Mouse (Mus musculus) hindbrain, embryonic 13.5 days (tissue): ENCODE data around the gene Rer1. TPM values are rescaled to one million over a fixed set of nuclear protein-coding genes. Genes with fewer than 3 reads are reported as not detected.

Source experiments
- ATAC-seq: fragments of 200-750 bp; cut with Nextera tagmentation; 2 replicates; pipeline ENCODE4 v1.8.0; 2017; ENCODE audit warnings: moderate TSS enrichment; ENCODE audit not compliant: low FRiP score
- H3K27ac ChIP-seq: fragments of 300-500 bp; sonication (generic); 2 replicates; pipeline ENCODE4 v1.5.1; 2015; ENCODE audit warnings: inconsistent platforms, mild to moderate bottlenecking, moderate library complexity
- H3K27me3 ChIP-seq: fragments of 300-500 bp; sonication (generic); 2 replicates; pipeline ENCODE4 v1.6.1; 2015; ENCODE audit warnings: mild to moderate bottlenecking, inconsistent platforms
- H3K36me3 ChIP-seq: fragments of 300-500 bp; sonication (generic); 2 replicates; pipeline ENCODE4 v1.6.1; 2015; ENCODE audit warnings: mild to moderate bottlenecking, inconsistent platforms
- H3K4me1 ChIP-seq: fragments of 300-500 bp; sonication (generic); replicated peaks from 2 replicates; pipeline ENCODE4 v1.6.1; 2015; ENCODE audit warnings: inconsistent platforms
- H3K4me2 ChIP-seq: fragments of 300-500 bp; sonication (generic); 2 replicates; pipeline ENCODE4 v1.6.1; 2015; ENCODE audit warnings: inconsistent platforms, mild to moderate bottlenecking, moderate library complexity
- H3K4me3 ChIP-seq: fragments of 300-500 bp; sonication (generic); 2 replicates; pipeline ENCODE4 v1.5.1; 2015; ENCODE audit warnings: mild to moderate bottlenecking, inconsistent platforms
- H3K9ac ChIP-seq: fragments of 300-500 bp; sonication (generic); 2 replicates; pipeline ENCODE4 v1.6.1; 2015; ENCODE audit warnings: mild to moderate bottlenecking, inconsistent platforms
- H3K9me3 ChIP-seq: fragments of 300-500 bp; sonication (generic); 2 replicates; pipeline ENCODE4 v1.6.1; 2016; ENCODE audit warnings: inconsistent platforms
- WGBS: fragments of 180-500 bp; shearing (Covaris S2); methylation state at CpG from one replicate; pipeline ENCODE4 v1.1.7; 2015; 5-methylcytosine and 5-hydroxymethylcytosine counted together
- polyA plus RNA-seq: library from polyadenylated mRNA; unstranded; fragments of >200 nt; fragmentation: Nextera tagmentation; extraction: Ambion mirVana; gene quantifications from 2 replicates; pipeline ENCODE4 v1.2.1, GENCODE M21; 2015

Gene Rer1
- polyA plus RNA-seq, 1 experiment from 2014 or later = 132 TPM

- no peaks in the 10 kb centered on the region for H3K9me3 ChIP-seq
- H3K4me3 ChIP-seq = no peak overlapping the region
- no peak for ATAC-seq
- no peak overlapping the region for H3K27ac ChIP-seq
- H3K36me3 ChIP-seq = no peaks in the 10 kb centered on the region
- H3K4me1 ChIP-seq = peaks cover 55% of the 10 kb centered on the region
- no peaks in the 10 kb centered on the region for H3K27me3 ChIP-seq
- H3K4me2 ChIP-seq = no peak overlapping the region
- 0 out of 2 replicates have a peak overlapping the region, but pooled peaks have one; percentile 2 for H3K9ac ChIP-seq
- 79% methylated on average over 9 of the region's 9 CpGs for WGBS
Observed at GRCm38 (mm10) chr4:155123868-155124534, 37.8 kb upstream of the Rer1 start.

GRCm38 (mm10) chr4:155122444-155123040 lies 36.4 kb upstream of the Rer1 start:
- Histone ChIP-seq H3K9me3 (no peaks in the 10 kb centered on the region), H3K9ac (no peak overlapping the region; the same call in 1 of the 2 replicates), H3K36me3 (no peaks in the 10 kb centered on the region), H3K4me3 (no peak overlapping the region), H3K27ac (peak overlapping the region; percentile 77), H3K27me3 (no peaks in the 10 kb centered on the region), H3K4me1 (peaks cover 54% of the 10 kb centered on the region), H3K4me2 (peak overlapping the region; percentile 21; the same call in 1 of the 2 replicates)
- WGBS = 22% methylated on average over 16 of the region's 16 CpGs
- ATAC-seq = peak; percentile 55

- Histone ChIP-seq H3K9me3 (no peaks in the 10 kb centered on the region), H3K36me3 (no peaks in the 10 kb centered on the region), H3K27ac (peak overlapping the region; percentile 77), H3K27me3 (no peaks in the 10 kb centered on the region), H3K4me2 (0 out of 2 replicates have a peak overlapping the region, but pooled peaks have one; percentile 21), H3K4me3 (no peak overlapping the region), H3K4me1 (peaks cover 48% of the 10 kb centered on the region), H3K9ac (no peak overlapping the region)
- ATAC-seq = peak; percentile 8; the same call in 1 of the 2 replicates
- 90% methylated on average over 6 of the region's 6 CpGs for WGBS
Observed at GRCm38 (mm10) chr4:155121915-155122443, 35.8 kb upstream of the Rer1 start.

DNA sequence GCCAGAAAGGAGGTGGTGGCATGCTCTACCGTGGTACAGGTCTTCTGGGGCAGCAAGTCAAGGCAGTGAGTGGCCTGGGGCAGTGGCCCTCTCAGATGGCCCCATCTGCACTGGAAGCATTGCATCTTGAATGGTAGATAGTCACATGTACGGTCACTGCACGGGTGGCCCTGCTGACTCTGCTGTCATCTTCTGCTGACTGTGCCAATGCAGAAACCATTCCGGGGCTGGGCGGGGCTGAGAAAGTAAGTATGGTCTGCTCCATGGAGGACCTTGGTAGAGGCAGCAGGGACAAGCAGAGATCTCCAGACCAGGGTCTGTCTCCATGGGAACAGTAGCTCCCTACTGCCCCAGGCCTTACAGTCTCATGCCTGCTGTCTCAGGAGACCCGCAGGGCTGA lies 35.0 kb upstream of the Rer1 start:
- no peak overlapping the region for H3K27ac ChIP-seq
- H3K9me3 ChIP-seq = no peaks in the 10 kb centered on the region
- H3K4me2 ChIP-seq = no peak overlapping the region
- H3K4me1 ChIP-seq = peaks cover 41% of the 10 kb centered on the region
- ATAC-seq = no peak
- H3K27me3 ChIP-seq = no peaks in the 10 kb centered on the region
- no peak overlapping the region for H3K9ac ChIP-seq
- no peaks in the 10 kb centered on the region for H3K36me3 ChIP-seq
- whole genome bisulfite sequencing = 85% methylated on average over 6 of the region's 6 CpGs
- no peak overlapping the region for H3K4me3 ChIP-seq

- H3K9me3 ChIP-seq = no peaks in the 10 kb centered on the region
- no peak overlapping the region for H3K9ac ChIP-seq
- H3K4me3 ChIP-seq = no peak overlapping the region
- ATAC-seq = no peak
- H3K4me1 ChIP-seq = peaks cover 41% of the 10 kb centered on the region
- H3K27ac ChIP-seq = no peak overlapping the region
- no peaks in the 10 kb centered on the region for H3K36me3 ChIP-seq
- no peaks in the 10 kb centered on the region for H3K27me3 ChIP-seq
- no peak overlapping the region for H3K4me2 ChIP-seq
- 83% methylated on average over 5 of the region's 5 CpGs for WGBS
Observed at GRCm38 (mm10) chr4:155120583-155120982, 34.4 kb upstream of the Rer1 start.

- no peak overlapping the region for H3K9ac ChIP-seq
- H3K27ac ChIP-seq = no peak overlapping the region
- no peak overlapping the region for H3K4me3 ChIP-seq
- H3K4me2 ChIP-seq = no peak overlapping the region
- no peaks in the 10 kb centered on the region for H3K27me3 ChIP-seq
- H3K36me3 ChIP-seq = no peaks in the 10 kb centered on the region
- H3K4me1 ChIP-seq = peaks cover 38% of the 10 kb centered on the region
- no peaks in the 10 kb centered on the region for H3K9me3 ChIP-seq
- 93% methylated on average over 7 of the region's 7 CpGs for WGBS
- no peak for ATAC-seq
Observed at GRCm38 (mm10) chr4:155120038-155120437, 33.9 kb upstream of the Rer1 start.

GRCm38 (mm10) chr4:155118278-155118677 lies 32.1 kb upstream of the Rer1 start:
- H3K27me3 ChIP-seq = no peaks in the 10 kb centered on the region
- no peaks in the 10 kb centered on the region for H3K9me3 ChIP-seq
- H3K4me2 ChIP-seq = no peak overlapping the region
- 66% methylated on average over 10 of the region's 10 CpGs for WGBS
- no peak for ATAC-seq
- H3K27ac ChIP-seq = no peak overlapping the region
- no peak overlapping the region for H3K9ac ChIP-seq
- no peak overlapping the region for H3K4me3 ChIP-seq
- peaks cover 28% of the 10 kb centered on the region for H3K4me1 ChIP-seq
- no peaks in the 10 kb centered on the region for H3K36me3 ChIP-seq

GRCm38 (mm10) chr4:155117396-155117978 lies 31.3 kb upstream of the Rer1 start:
- Histone ChIP-seq H3K36me3 (no peaks in the 10 kb centered on the region), H3K4me1 (peaks cover 20% of the 10 kb centered on the region), H3K27ac (no peak overlapping the region), H3K27me3 (no peaks in the 10 kb centered on the region), H3K4me3 (no peak overlapping the region), H3K9ac (no peak overlapping the region), H3K9me3 (no peaks in the 10 kb centered on the region), H3K4me2 (no peak overlapping the region)
- ATAC-seq = no peak
- WGBS = 79% methylated on average over 6 of the region's 6 CpGs

GRCm38 (mm10) chr4:155116607-155117006 lies 30.4 kb upstream of the Rer1 start:
- no peak overlapping the region for H3K4me2 ChIP-seq
- H3K4me1 ChIP-seq = peaks cover 12% of the 10 kb centered on the region
- ATAC-seq = no peak
- no peaks in the 10 kb centered on the region for H3K36me3 ChIP-seq
- H3K9me3 ChIP-seq = no peaks in the 10 kb centered on the region
- no peaks in the 10 kb centered on the region for H3K27me3 ChIP-seq
- no peak overlapping the region for H3K27ac ChIP-seq
- H3K9ac ChIP-seq = no peak overlapping the region
- H3K4me3 ChIP-seq = no peak overlapping the region
- 89% methylated on average over 4 of the region's 4 CpGs for WGBS

DNA sequence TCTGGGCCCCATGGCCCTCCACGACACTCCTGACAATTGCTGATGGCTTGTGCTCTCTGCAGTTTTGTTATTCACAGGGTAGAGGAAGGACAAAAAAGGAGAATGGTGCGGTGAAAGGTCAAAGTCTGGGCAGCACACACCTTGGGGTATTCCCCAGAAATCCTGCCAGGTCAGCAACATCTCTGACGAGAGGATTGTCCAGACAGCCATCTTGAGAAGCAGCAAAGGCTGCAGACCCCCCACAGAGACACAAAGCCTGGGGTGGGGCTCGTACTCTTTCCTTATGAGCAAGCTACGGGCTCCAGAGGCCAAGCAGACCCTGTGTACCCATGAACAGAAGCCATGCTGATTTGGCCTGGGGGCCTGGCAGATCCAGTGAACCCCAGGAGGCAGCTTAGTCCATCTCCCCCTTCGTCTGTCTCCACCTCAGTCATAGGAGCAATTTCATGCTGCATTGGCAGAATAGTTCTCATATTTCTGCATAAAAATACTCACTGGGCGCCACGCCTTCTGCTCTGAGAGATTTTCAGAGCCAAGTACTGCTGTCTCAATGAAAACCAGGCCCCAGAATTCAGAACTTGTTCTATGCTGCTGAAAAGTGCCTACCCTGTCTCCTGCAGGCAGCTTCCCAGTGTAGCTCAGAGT lies 27.7 kb upstream of the Rer1 start:
- Histone ChIP-seq H3K4me1 (peaks cover 4% of the 10 kb centered on the region), H3K27ac (no peak overlapping the region), H3K36me3 (no peaks in the 10 kb centered on the region), H3K9me3 (no peaks in the 10 kb centered on the region), H3K4me3 (no peak overlapping the region), H3K4me2 (no peak overlapping the region), H3K27me3 (no peaks in the 10 kb centered on the region), H3K9ac (no peak overlapping the region)
- no peak for ATAC-seq
- 60% methylated on average over 8 of the region's 8 CpGs for whole genome bisulfite sequencing

GRCm38 (mm10) chr4:155109471-155109870 lies 23.3 kb upstream of the Rer1 start:
- no peak for ATAC-seq
- no peaks in the 10 kb centered on the region for H3K9me3 ChIP-seq
- H3K36me3 ChIP-seq = no peaks in the 10 kb centered on the region
- WGBS = 86% methylated on average over 5 of the region's 5 CpGs
- H3K4me2 ChIP-seq = no peak overlapping the region
- H3K4me3 ChIP-seq = no peak overlapping the region
- no peak overlapping the region for H3K27ac ChIP-seq
- peaks cover 4% of the 10 kb centered on the region for H3K4me1 ChIP-seq
- H3K27me3 ChIP-seq = no peaks in the 10 kb centered on the region
- no peak overlapping the region for H3K9ac ChIP-seq

DNA sequence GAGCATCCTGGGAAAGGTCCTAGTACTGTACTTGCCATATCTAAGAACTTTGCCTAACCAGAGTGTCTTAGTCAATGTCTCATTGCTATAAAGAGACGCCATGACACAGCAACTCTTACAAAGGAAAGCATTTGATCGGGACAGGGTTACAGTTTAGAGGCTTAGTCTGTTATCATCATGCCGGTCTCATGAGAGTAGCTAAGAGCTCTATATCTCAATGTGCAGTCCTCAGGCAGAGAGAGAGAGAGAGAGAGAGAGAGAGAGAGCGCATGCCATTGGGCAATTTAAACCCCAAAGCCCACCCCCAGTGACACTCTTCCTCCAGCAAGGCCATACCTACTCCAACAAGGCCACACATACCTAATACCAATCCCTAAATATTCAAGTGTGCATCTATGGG lies 21.7 kb upstream of the Rer1 start:
- ATAC-seq = no peak
- 95% methylated on average over 4 of the region's 4 CpGs for WGBS
- Histone ChIP-seq H3K36me3 (no peaks in the 10 kb centered on the region), H3K4me2 (no peak overlapping the region), H3K4me1 (no peaks in the 10 kb centered on the region), H3K27me3 (no peaks in the 10 kb centered on the region), H3K27ac (no peak overlapping the region), H3K4me3 (no peak overlapping the region), H3K9me3 (no peaks in the 10 kb centered on the region), H3K9ac (no peak overlapping the region)
